Mouse (Mus musculus) CD4-positive, CD25-positive, alpha-beta regulatory T cell, adult 9 weeks (primary cell): ENCODE results near the gene Gm11232. TPM values are rescaled to one million over a fixed set of nuclear protein-coding genes. Genes with fewer than 3 reads are reported as not detected.

Source experiments
- polyA plus RNA-seq: library from polyadenylated mRNA; unstranded; fragments of 100-300 nt; shearing (Covaris generic); gene quantifications from one replicate; pipeline ENCODE4 v1.2.1, GENCODE M21; 2017

The Gm11232 gene
- polyA plus RNA-seq = not detected

DNA sequence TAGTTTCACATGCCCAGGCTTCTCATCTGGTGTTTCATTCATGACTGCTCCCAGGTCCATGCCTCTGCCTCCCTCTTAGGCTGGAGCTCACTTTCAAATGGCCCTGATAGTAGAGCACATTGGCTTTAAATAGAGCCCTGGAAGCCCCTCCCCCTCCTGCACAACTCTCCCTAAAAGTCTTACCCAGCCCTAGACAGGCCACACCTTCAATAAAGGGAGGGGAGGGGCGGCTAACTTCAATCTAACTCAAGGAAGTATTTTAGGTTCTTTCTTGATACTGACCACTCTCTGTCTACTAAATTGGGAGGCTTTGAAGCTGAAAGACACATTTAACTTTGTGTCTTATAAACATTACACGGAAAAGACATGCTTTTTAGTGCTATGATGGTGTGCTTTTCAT is at the start of gene Gm11232:
TSS of gene Gm11232 (minus strand) at position 101 of the 400 bp plus-strand sequence.

